Mouse (Mus musculus) embryo, embryonic 10.5 days (tissue): ENCODE data around the gene Ltk.
"Not testable (repeated sequence)": the region's sequence is repeated elsewhere in the genome, so short reads cannot be mapped to it uniquely, and the experiment has no call there.

Source experiments
- DNase-seq: peaks from one replicate; pipeline ENCODE4 v3.0.0-alpha.2; 2015; ENCODE audit warnings: low spot score

Gene Ltk

GRCm38 (mm10) chr2:119758844-119759835 is 1.1 kb downstream of the Ltk start:
- DNase-seq, result peak; percentile 42

GRCm38 (mm10) chr2:119758101-119758843 is 2.0 kb downstream of the Ltk start:
- DNase-seq, result peak; percentile 42

- DNase-seq, result peak; percentile 27
These were observed 2.6 kb downstream of the Ltk start for GRCm38 (mm10) chr2:119757601-119758100.

- no peak for DNase-seq
These were observed 11.0 kb downstream of the Ltk start for GRCm38 (mm10) chr2:119749260-119749659.

- no peak for DNase-seq
These were observed 12.7 kb downstream of the Ltk start for GRCm38 (mm10) chr2:119747554-119747953.

GRCm38 (mm10) chr2:119745281-119745680 is 14.9 kb downstream of the Ltk start:
- DNase-seq, result peak; percentile 55

GRCm38 (mm10) chr2:119744163-119745111 is 15.8 kb downstream of the Ltk start:
- peak; percentile 57 for DNase-seq

- DNase-seq, result no peak
These were observed 16.4 kb downstream of the Ltk start for GRCm38 (mm10) chr2:119743808-119744162.

GRCm38 (mm10) chr2:119743176-119743807 is 16.9 kb downstream of the Ltk start:
- DNase-seq, result peak; percentile 19

- DNase-seq, result peak; percentile 34
These were observed 17.6 kb downstream of the Ltk start for GRCm38 (mm10) chr2:119742461-119743175.

- DNase-seq, result peak; percentile 89
These were observed 18.4 kb downstream of the Ltk start, which contains the start of gene Itpka for GRCm38 (mm10) chr2:119741581-119742411. TSS of gene Itpka (plus strand) at chr2:119742337.

GRCm38 (mm10) chr2:119740567-119740966 is 19.7 kb downstream of the Ltk start:
- DNase-seq, result no peak

GRCm38 (mm10) chr2:119737124-119737523 is 23.1 kb downstream of the Ltk start:
- no peak for DNase-seq

- no peak for DNase-seq
These were observed 29.5 kb downstream of the Ltk start for GRCm38 (mm10) chr2:119730735-119731134.

- no peak for DNase-seq
These were observed 32.3 kb downstream of the Ltk start for GRCm38 (mm10) chr2:119727762-119728416.

- DNase-seq, result no peak
These were observed 39.2 kb downstream of the Ltk start for GRCm38 (mm10) chr2:119721070-119721469.

- DNase-seq, result not testable (repeated sequence)
These were observed 44.4 kb downstream of the Ltk start for GRCm38 (mm10) chr2:119715868-119716267.

- DNase-seq, result no peak
These were observed 50.2 kb downstream of the Ltk start for GRCm38 (mm10) chr2:119710011-119710410.

- DNase-seq, result no peak
These were observed 52.6 kb downstream of the Ltk start for GRCm38 (mm10) chr2:119707676-119708075.
